Mouse (Mus musculus) kidney, embryonic 14.5 days (tissue): ENCODE data around the gene Crybg1. TPM values are rescaled to one million over a fixed set of nuclear protein-coding genes. Genes with fewer than 3 reads are reported as not detected.
A peak's percentile ranks its signal among the peaks of the same experiment; 100 is the strongest.

Source experiments
- ATAC-seq: fragments of 200-750 bp; cut with Nextera tagmentation; 2 replicates; pipeline ENCODE4 v1.8.0; 2017; ENCODE audit warnings: moderate number of reproducible peaks, mild to moderate bottlenecking, moderate TSS enrichment, moderate library complexity; ENCODE audit not compliant: low FRiP score, low TSS enrichment
- H3K27ac ChIP-seq: fragments of 300-500 bp; sonication (generic); 2 replicates; pipeline ENCODE4 v1.5.1; 2014; ENCODE audit warnings: low read depth, mild to moderate bottlenecking, low read length, moderate library complexity, mixed read lengths
- H3K27me3 ChIP-seq: fragments of 300-500 bp; sonication (generic); 2 replicates; pipeline ENCODE4 v1.6.1; 2014; ENCODE audit warnings: mild to moderate bottlenecking, low read length; ENCODE audit not compliant: control insufficient read depth, insufficient read depth
- H3K36me3 ChIP-seq: fragments of 300-500 bp; sonication (generic); 2 replicates; pipeline ENCODE4 v1.6.1; 2014; ENCODE audit warnings: low read length, mixed read lengths; ENCODE audit not compliant: control insufficient read depth, insufficient read depth
- H3K4me1 ChIP-seq: fragments of 300-500 bp; sonication (generic); 2 replicates; pipeline ENCODE4 v1.6.1; 2014; ENCODE audit warnings: low read length, mixed read lengths; ENCODE audit not compliant: control insufficient read depth, insufficient read depth
- H3K4me2 ChIP-seq: fragments of 300-500 bp; sonication (generic); replicated peaks from 2 replicates; pipeline ENCODE4 v1.6.1; 2014; ENCODE audit warnings: low read depth, mild to moderate bottlenecking, low read length
- H3K4me3 ChIP-seq: fragments of 300-500 bp; sonication (generic); 2 replicates; pipeline ENCODE4 v1.5.1; 2014; ENCODE audit warnings: mild to moderate bottlenecking, low read length
- H3K9ac ChIP-seq: fragments of 300-500 bp; sonication (generic); 2 replicates; pipeline ENCODE4 v1.6.1; 2014; ENCODE audit warnings: low read depth, mild to moderate bottlenecking, low read length, moderate library complexity
- H3K9me3 ChIP-seq: fragments of 300-500 bp; sonication (generic); 2 replicates; pipeline ENCODE4 v1.6.1; 2016; ENCODE audit warnings: low read length; ENCODE audit not compliant: control insufficient read depth
- WGBS: fragments of 180-500 bp; shearing (Covaris S2); extraction: QIAGEN DNeasy Blood & Tissue Kit; methylation state at CpG from one replicate; pipeline ENCODE4 v1.1.7; 2014; 5-methylcytosine and 5-hydroxymethylcytosine counted together
- polyA plus RNA-seq: library from polyadenylated mRNA; unstranded; fragments of >200 nt; fragmentation: Nextera tagmentation; extraction: Ambion mirVana; gene quantifications from 2 replicates; pipeline ENCODE4 v1.2.1, GENCODE M21; 2014

Gene Crybg1
- polyA plus RNA-seq, 1 experiment from 2014 or later, result 5.0 TPM

DNA sequence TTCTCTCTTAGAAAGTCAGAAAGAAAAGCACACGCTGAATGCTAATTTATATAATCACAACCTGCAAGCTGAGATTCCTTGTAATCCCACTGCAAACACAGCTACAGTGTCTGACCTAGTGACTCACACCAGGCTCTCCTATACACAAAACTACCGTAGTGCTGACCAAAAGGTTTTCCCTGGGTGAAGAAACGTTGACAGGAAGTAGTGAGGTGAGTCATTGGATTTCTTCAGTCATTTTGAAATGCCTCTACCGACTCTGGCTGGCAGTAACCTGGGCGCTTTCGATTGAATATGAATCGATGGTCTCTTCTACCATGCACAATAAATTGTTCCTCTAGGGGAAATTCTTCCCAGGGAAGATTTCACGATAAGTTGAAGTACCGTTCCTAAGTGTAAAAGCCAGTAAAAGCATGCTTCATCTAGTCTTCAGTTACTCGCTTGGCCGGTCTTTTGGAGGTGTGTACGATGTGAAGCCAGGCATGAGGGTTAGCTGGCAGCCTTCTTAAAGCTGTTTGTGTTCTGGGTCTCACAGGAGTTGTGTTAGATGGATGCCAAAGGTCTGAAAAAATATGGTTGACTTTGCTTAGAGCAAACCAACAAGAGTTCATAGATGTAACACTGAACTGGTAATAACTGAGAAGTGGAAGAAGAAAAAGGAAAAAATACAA is 36.5 kb downstream of the Crybg1 start:
- Histone ChIP-seq H3K9me3 (peaks cover 2% of the 10 kb centered on the region; the same call in 1 of the 2 replicates), H3K27me3 (no peaks in the 10 kb centered on the region), H3K36me3 (no peaks in the 10 kb centered on the region), H3K9ac (no peak overlapping the region), H3K4me1 (peaks cover 11% of the 10 kb centered on the region; the same call in 1 of the 2 replicates), H3K27ac (peak overlapping the region; percentile 80), H3K4me3 (no peak overlapping the region), H3K4me2 (no peak overlapping the region)
- ATAC-seq, result no peak
- WGBS, result 66% methylated on average over 12 of the region's 12 CpGs

- Histone ChIP-seq H3K4me3 (no peak overlapping the region), H3K4me2 (no peak overlapping the region), H3K9me3 (peaks cover 2% of the 10 kb centered on the region; the same call in 1 of the 2 replicates), H3K9ac (no peak overlapping the region), H3K4me1 (peaks cover 11% of the 10 kb centered on the region; the same call in 1 of the 2 replicates), H3K36me3 (no peaks in the 10 kb centered on the region), H3K27me3 (no peaks in the 10 kb centered on the region), H3K27ac (peak overlapping the region; percentile 80; the same call in 1 of the 2 replicates)
- no peak for ATAC-seq
- 73% methylated on average over 10 of the region's 10 CpGs for WGBS
These were observed 37.5 kb downstream of the Crybg1 start for GRCm38 (mm10) chr10:44111168-44111567.

- Histone ChIP-seq H3K9me3 (peaks cover 2% of the 10 kb centered on the region; the same call in 1 of the 2 replicates), H3K4me3 (no peak overlapping the region), H3K27me3 (no peaks in the 10 kb centered on the region), H3K9ac (no peak overlapping the region), H3K27ac (no peak overlapping the region), H3K36me3 (no peaks in the 10 kb centered on the region), H3K4me1 (peaks cover 11% of the 10 kb centered on the region; the same call in 1 of the 2 replicates), H3K4me2 (no peak overlapping the region)
- no peak for ATAC-seq
These were observed 38.2 kb downstream of the Crybg1 start for GRCm38 (mm10) chr10:44110460-44110859.

- no peak for ATAC-seq
- no peaks in the 10 kb centered on the region for H3K36me3 ChIP-seq
- H3K9me3 ChIP-seq, result peaks cover 11% of the 10 kb centered on the region
- H3K27me3 ChIP-seq, result no peaks in the 10 kb centered on the region
- no peak overlapping the region for H3K9ac ChIP-seq
- H3K4me1 ChIP-seq, result no peaks in the 10 kb centered on the region
- no peak overlapping the region for H3K4me3 ChIP-seq
- H3K27ac ChIP-seq, result no peak overlapping the region
- WGBS, result 76% methylated on average over 2 of the region's 2 CpGs
- H3K4me2 ChIP-seq, result no peak overlapping the region
These were observed 53.9 kb downstream of the Crybg1 start for GRCm38 (mm10) chr10:44094794-44095193.

DNA sequence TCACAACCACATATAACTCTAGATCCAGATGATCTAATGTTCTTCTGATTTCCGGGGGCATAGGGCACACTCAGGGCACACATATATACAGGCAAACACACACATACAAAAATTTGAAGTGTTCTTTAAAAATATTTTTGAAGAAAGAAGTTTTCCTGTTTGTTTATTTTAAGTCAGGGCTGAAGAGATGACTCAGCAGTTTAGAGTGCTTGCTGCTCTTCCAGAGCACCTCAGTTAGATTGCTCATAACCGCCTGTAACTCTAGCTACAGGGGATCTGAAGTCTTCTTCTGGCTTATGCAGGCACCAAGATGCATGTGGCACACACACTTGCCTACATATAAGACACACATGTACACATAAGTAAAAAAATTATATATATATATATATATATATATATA is 56.9 kb downstream of the Crybg1 start:
- 94% methylated on average over 2 of the region's 2 CpGs for WGBS
- no peak overlapping the region for H3K4me2 ChIP-seq
- no peak overlapping the region for H3K27ac ChIP-seq
- H3K9me3 ChIP-seq, result peaks cover 15% of the 10 kb centered on the region
- no peak for ATAC-seq
- H3K27me3 ChIP-seq, result no peaks in the 10 kb centered on the region
- H3K36me3 ChIP-seq, result no peaks in the 10 kb centered on the region
- no peaks in the 10 kb centered on the region for H3K4me1 ChIP-seq
- H3K9ac ChIP-seq, result no peak overlapping the region
- H3K4me3 ChIP-seq, result no peak overlapping the region

GRCm38 (mm10) chr10:44080351-44080750 is 68.3 kb downstream of the Crybg1 start:
- ATAC-seq, result no peak
- no peaks in the 10 kb centered on the region for H3K4me1 ChIP-seq
- no peak overlapping the region for H3K4me3 ChIP-seq
- 76% methylated on average over 6 of the region's 6 CpGs for WGBS
- no peaks in the 10 kb centered on the region for H3K27me3 ChIP-seq
- H3K9ac ChIP-seq, result no peak overlapping the region
- no peak overlapping the region for H3K27ac ChIP-seq
- no peaks in the 10 kb centered on the region for H3K9me3 ChIP-seq
- no peaks in the 10 kb centered on the region for H3K36me3 ChIP-seq
- H3K4me2 ChIP-seq, result no peak overlapping the region

GRCm38 (mm10) chr10:44078799-44079521 is 69.7 kb downstream of the Crybg1 start:
- no peak overlapping the region for H3K4me3 ChIP-seq
- H3K27me3 ChIP-seq, result no peaks in the 10 kb centered on the region
- no peak overlapping the region for H3K4me2 ChIP-seq
- no peaks in the 10 kb centered on the region for H3K4me1 ChIP-seq
- H3K9me3 ChIP-seq, result no peaks in the 10 kb centered on the region
- 59% methylated on average over 6 of the region's 6 CpGs for WGBS
- no peak overlapping the region for H3K9ac ChIP-seq
- H3K27ac ChIP-seq, result no peak overlapping the region
- ATAC-seq, result no peak
- H3K36me3 ChIP-seq, result no peaks in the 10 kb centered on the region

- no peaks in the 10 kb centered on the region for H3K27me3 ChIP-seq
- no peak overlapping the region for H3K9ac ChIP-seq
- H3K27ac ChIP-seq, result no peak overlapping the region
- no peaks in the 10 kb centered on the region for H3K9me3 ChIP-seq
- ATAC-seq, result peak; percentile 89
- no peak overlapping the region for H3K4me2 ChIP-seq
- no peak overlapping the region for H3K4me3 ChIP-seq
- no peaks in the 10 kb centered on the region for H3K36me3 ChIP-seq
- no peaks in the 10 kb centered on the region for H3K4me1 ChIP-seq
- 11% methylated on average over 4 of the region's 4 CpGs for WGBS
These were observed 77.6 kb downstream of the Crybg1 start for GRCm38 (mm10) chr10:44071095-44071494.

- Histone ChIP-seq H3K9ac (no peak overlapping the region), H3K9me3 (no peaks in the 10 kb centered on the region), H3K27me3 (no peaks in the 10 kb centered on the region), H3K4me2 (no peak overlapping the region), H3K36me3 (no peaks in the 10 kb centered on the region), H3K4me1 (no peaks in the 10 kb centered on the region), H3K4me3 (no peak overlapping the region), H3K27ac (no peak overlapping the region)
- WGBS, result 80% methylated on average over 7 of the region's 7 CpGs
- ATAC-seq, result no peak
These were observed 79.5 kb downstream of the Crybg1 start for GRCm38 (mm10) chr10:44069131-44069530.
